In genomic region chr12:32860820-32861219, GRCm38 (mm10) we compare ENCODE assay signal across 16 mouse cellular contexts.
"Had no signal": no experiment of that assay in that cellular context is flagged by ENCODE, and none has a peak within 500 bp of the region (broad histone marks: within the 10 kb centered on the region; RNA-seq: fewer than 3 reads in every experiment).

No protein-coding gene starts in this region.

- H3K9ac ChIP-seq: neural tube, embryonic 12.5 days; neural tube, embryonic 13.5 days; neural tube, embryonic 15.5 days; stomach, embryonic 15.5 days had no signal

- DNase-seq: right cerebral cortex, adult 18-20 months; right cerebral cortex, postnatal 14 days; right cerebral cortex, postnatal 25 days; right cerebral cortex, postnatal 4 days; spleen, adult 18-20 months; thymus, adult 18-20 months; thymus, adult 2 months; thymus, postnatal 14 days; thymus, postnatal 25 days; thymus, postnatal 36 days; thymus, postnatal 4 days had no signal

- H3K4me1 ChIP-seq: neural tube, embryonic 12.5 days; neural tube, embryonic 13.5 days; neural tube, embryonic 15.5 days; stomach, embryonic 15.5 days had no signal

- H3K9me3 ChIP-seq: neural tube, embryonic 12.5 days; neural tube, embryonic 13.5 days; neural tube, embryonic 15.5 days; stomach, embryonic 15.5 days had no signal

- H3K4me3 ChIP-seq: neural tube, embryonic 12.5 days; neural tube, embryonic 13.5 days; neural tube, embryonic 15.5 days; stomach, embryonic 15.5 days had no signal

- H3K27me3 ChIP-seq: neural tube, embryonic 12.5 days; neural tube, embryonic 13.5 days; neural tube, embryonic 15.5 days; stomach, embryonic 15.5 days had no signal

- H3K36me3 ChIP-seq: neural tube, embryonic 12.5 days; neural tube, embryonic 13.5 days; neural tube, embryonic 15.5 days; stomach, embryonic 15.5 days had no signal

- H3K27ac ChIP-seq: neural tube, embryonic 12.5 days; neural tube, embryonic 13.5 days; neural tube, embryonic 15.5 days; stomach, embryonic 15.5 days; stomach, postnatal 0 days had no signal
